Mouse (Mus musculus) ES-E14 (cell line): ENCODE results near the gene Slc51a. TPM values are rescaled to one million over a fixed set of nuclear protein-coding genes. Genes with fewer than 3 reads are reported as not detected.

Source experiments
- DNase-seq: peaks from one replicate; pipeline ENCODE4 v3.0.0-alpha.2; 2013; ENCODE audit warnings: low read depth, low spot score
- H3K27ac ChIP-seq: 2 replicates; pipeline ENCODE4 v1.5.1; 2012; ENCODE audit warnings: low read depth, mild to moderate bottlenecking, low read length, moderate library complexity, mixed read lengths; ENCODE audit not compliant: poor library complexity, insufficient read depth, severe bottlenecking
- H3K36me3 ChIP-seq: 2 replicates; pipeline ENCODE4 v1.6.1; 2012; ENCODE audit warnings: mild to moderate bottlenecking, low read length, moderate library complexity, mixed read lengths; ENCODE audit not compliant: control insufficient read depth, poor library complexity, insufficient read depth, severe bottlenecking
- H3K4me1 ChIP-seq, 2 experiments: fragments of 150-350 bp in 1 of 2; sonication (generic) in 1 of 2; 2 replicates each; pipeline ENCODE4 v1.6.1; 2012; ENCODE audit warnings: low read length in 2 of 2, mild to moderate bottlenecking in 1 of 2, mixed read lengths in 1 of 2; ENCODE audit not compliant: control insufficient read depth in 2 of 2, insufficient read depth in 2 of 2, poor library complexity in 1 of 2
- H3K4me3 ChIP-seq, 2 experiments: fragments of 150-350 bp in 1 of 2; sonication (generic) in 1 of 2; 2 replicates each; pipeline ENCODE4 v1.5.1; 2012; ENCODE audit warnings: low read length in 2 of 2, low read depth in 1 of 2, mild to moderate bottlenecking in 1 of 2, mixed read lengths in 1 of 2; ENCODE audit not compliant: insufficient read depth in 1 of 2, poor library complexity in 1 of 2, severe bottlenecking in 1 of 2
- H3K9ac ChIP-seq: 2 replicates; pipeline ENCODE4 v1.6.1; 2012; ENCODE audit warnings: low read depth, mild to moderate bottlenecking, low read length, mixed read lengths; ENCODE audit not compliant: poor library complexity, insufficient read depth, severe bottlenecking
- H3K9me3 ChIP-seq: fragments of 150-350 bp; sonication (generic); 2 replicates; pipeline ENCODE4 v1.6.1; 2012; ENCODE audit warnings: low read depth, mild to moderate bottlenecking, low read length; ENCODE audit not compliant: control insufficient read depth, insufficient read depth
- CHD2 ChIP-seq: IDR thresholded peaks from 2 replicates; pipeline ENCODE4 v1.6.1; 2014; ENCODE audit warnings: mild to moderate bottlenecking, low read depth, low read length, inconsistent platforms
- HCFC1 ChIP-seq: IDR thresholded peaks from 2 replicates; pipeline ENCODE4 v1.6.1; 2012; ENCODE audit warnings: low read length, inconsistent platforms, borderline replicate concordance; ENCODE audit not compliant: insufficient read depth
- MAFK ChIP-seq: IDR thresholded peaks from 2 replicates; pipeline ENCODE4 v1.6.1; 2014; ENCODE audit warnings: mild to moderate bottlenecking, low read depth, low read length, inconsistent platforms; ENCODE audit not compliant: insufficient read depth
- ZC3H11A ChIP-seq: IDR thresholded peaks from 2 replicates; pipeline ENCODE4 v1.6.1; 2012; ENCODE audit warnings: low read depth, mild to moderate bottlenecking, inconsistent platforms, low read length, borderline replicate concordance
- ZNF384 ChIP-seq: IDR thresholded peaks from 2 replicates; pipeline ENCODE4 v1.6.1; 2012; ENCODE audit warnings: low read depth, low read length, inconsistent platforms
- in situ Hi-C, 2 experiments: fragments of 600-800 bp; cut with MboI; formaldehyde crosslinking; loops; one replicate each; pipeline ENCODE4 v1.15.1; 2025; ENCODE audit warnings: low sequenced_read_pairs in 2 of 2, inconsistent platforms in 1 of 2; ENCODE audit not compliant: unreplicated experiment in 2 of 2
- total RNA-seq: library from RNA; depleted of rRNA; stranded (reverse); fragments of 300-350 nt; gene quantifications from 2 replicates; pipeline ENCODE4 v1.2.3, GENCODE M21; 2012; rRNA removed

Gene Slc51a
- total RNA-seq: 0.79 and 1.1 TPM in 2 replicates

GRCm38 (mm10) chr16:32487234-32488111, at the start of gene Slc51a:
Gene Slc51a, minus strand, starts transcription at chr16:32487879.
- no peak for DNase-seq
- Histone ChIP-seq H3K36me3 (no peaks in the 10 kb centered on the region), H3K9ac (no peak within 1 kb of the TSS; the same call in 1 of the 2 replicates), H3K27ac (no peak within 1 kb of the TSS; the same call in 1 of the 2 replicates), H3K4me3 (no peak within 1 kb of the TSS), H3K4me1 (peaks cover 5 to 13% of the 10 kb centered on the region in 2 experiments; a peak in 3 of 4 replicates), H3K9me3 (peaks cover 12% of the 10 kb centered on the region)
- no peak for TF ChIP-seq HCFC1
- no peak for TF ChIP-seq CHD2
- TF ChIP-seq MAFK: no peak
- TF ChIP-seq ZC3H11A: no peak
- no peak for TF ChIP-seq ZNF384
- in situ Hi-C loops: no loop called here

GRCm38 (mm10) chr16:32535157-32535751, 47.6 kb upstream of the Slc51a start:
- Histone ChIP-seq H3K4me1 (peaks cover 4 to 9% of the 10 kb centered on the region in 2 experiments; a peak in 2 of 4 replicates), H3K27ac (no peak overlapping the region), H3K9me3 (no peaks in the 10 kb centered on the region), H3K9ac (no peak overlapping the region), H3K4me3 (no peak overlapping the region), H3K36me3 (no peaks in the 10 kb centered on the region)
- TF ChIP-seq CHD2: no peak
- no peak for TF ChIP-seq HCFC1
- no peak for TF ChIP-seq ZNF384
- no peak for TF ChIP-seq MAFK
- no peak for TF ChIP-seq ZC3H11A
- no peak for DNase-seq
- in situ Hi-C loops: no loop called here

- no peak for DNase-seq
- Histone ChIP-seq H3K4me3 (no peak overlapping the region), H3K4me1 (peaks cover 2 to 5% of the 10 kb centered on the region in 2 experiments; a peak in 2 of 4 replicates), H3K9ac (no peak overlapping the region), H3K27ac (no peak overlapping the region), H3K36me3 (no peaks in the 10 kb centered on the region), H3K9me3 (no peaks in the 10 kb centered on the region)
- TF ChIP-seq ZC3H11A (no peak), MAFK (no peak), HCFC1 (no peak), CHD2 (no peak), ZNF384 (peak; percentile 55; the same call in 1 of the 2 replicates)
- in situ Hi-C loops: no loop called here
Measured at GRCm38 (mm10) chr16:32532878-32533826, 45.5 kb upstream of the Slc51a start.

- Histone ChIP-seq H3K27ac (no peak overlapping the region), H3K9ac (no peak overlapping the region), H3K9me3 (no peaks in the 10 kb centered on the region), H3K4me1 (0 out of 4 replicates have a peak, but pooled peaks cover 0 to 2% of the 10 kb centered on the region in 2 experiments), H3K36me3 (no peaks in the 10 kb centered on the region), H3K4me3 (no peak overlapping the region)
- no peak for TF ChIP-seq ZC3H11A
- TF ChIP-seq MAFK: no peak
- TF ChIP-seq ZNF384: no peak
- TF ChIP-seq HCFC1: no peak
- TF ChIP-seq CHD2: no peak
- in situ Hi-C loops: no loop called here
- no peak for DNase-seq
Measured at GRCm38 (mm10) chr16:32526906-32527305, 39.2 kb upstream of the Slc51a start.
